Mouse (Mus musculus): Measurements from ENCODE around the gene Smg7. TPM values are rescaled to one million over a fixed set of nuclear protein-coding genes. Genes with fewer than 3 reads are reported as not detected.

Gene Smg7
- polyA plus RNA-seq, 1 experiment from 2014 or later: 23.9 TPM

GRCm38 (mm10) chr1:152798125-152798524, 104.3 kb downstream of the Smg7 start:
- Histone ChIP-seq H3K9me3 (no peaks in the 10 kb centered on the region), H3K27me3 (replicated peaks) (no peaks in the 10 kb centered on the region), H3K4me3 (replicated peaks) (no peak overlapping the region), H3K9ac (no peak overlapping the region), H3K4me2 (replicated peaks) (no peak overlapping the region), H3K36me3 (no peaks in the 10 kb centered on the region), H3K4me1 (replicated peaks) (peaks cover 3% of the 10 kb centered on the region), H3K27ac (no peak overlapping the region)
- 61% methylated on average over 9 of the region's 9 CpGs for WGBS
- ATAC-seq: no peak

DNA sequence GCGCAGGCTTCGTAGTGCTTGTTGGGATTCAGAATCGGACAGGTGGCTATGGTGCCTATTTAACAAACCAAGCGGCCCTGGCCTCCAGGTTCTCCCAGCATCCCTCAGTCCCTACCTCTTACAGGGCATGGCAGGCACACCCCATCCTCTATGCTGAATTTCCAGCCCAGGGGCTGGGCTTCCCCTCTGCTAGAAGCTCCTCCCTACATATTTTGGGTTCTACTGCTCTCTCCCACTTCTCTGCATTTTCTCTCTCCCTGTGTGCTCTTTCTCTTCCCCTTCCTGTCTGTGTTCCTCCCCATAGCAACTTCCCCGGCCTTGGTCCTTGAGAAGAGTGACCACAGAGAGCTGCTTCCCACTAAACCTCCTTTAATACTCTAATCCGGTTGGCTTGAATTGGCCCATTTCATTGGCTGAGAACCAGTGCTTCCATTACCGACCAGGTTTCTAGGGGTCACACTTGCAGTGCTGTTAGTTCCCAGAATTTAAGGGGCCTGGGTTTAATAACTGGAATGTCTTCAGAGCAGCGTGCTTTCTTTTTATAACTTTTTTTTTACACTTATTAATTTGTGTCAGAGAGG, 105.7 kb downstream of the Smg7 start:
- H3K4me2 ChIP-seq (replicated peaks): no peak overlapping the region
- no peak overlapping the region for H3K9ac ChIP-seq
- H3K27ac ChIP-seq: no peak overlapping the region
- H3K9me3 ChIP-seq: no peaks in the 10 kb centered on the region
- no peaks in the 10 kb centered on the region for H3K36me3 ChIP-seq
- H3K4me1 ChIP-seq (replicated peaks): peaks cover 3% of the 10 kb centered on the region
- no peak for ATAC-seq
- H3K4me3 ChIP-seq (replicated peaks): no peak overlapping the region
- no peaks in the 10 kb centered on the region for H3K27me3 ChIP-seq (replicated peaks)
- WGBS: 84% methylated on average over 8 of the region's 8 CpGs

- WGBS: 60% methylated on average over 8 of the region's 8 CpGs
- no peak overlapping the region for H3K4me2 ChIP-seq (replicated peaks)
- ATAC-seq: no peak
- no peaks in the 10 kb centered on the region for H3K9me3 ChIP-seq
- no peak overlapping the region for H3K27ac ChIP-seq
- no peak overlapping the region for H3K4me3 ChIP-seq (replicated peaks)
- H3K36me3 ChIP-seq: no peaks in the 10 kb centered on the region
- H3K9ac ChIP-seq: no peak overlapping the region
- H3K27me3 ChIP-seq (replicated peaks): no peaks in the 10 kb centered on the region
- H3K4me1 ChIP-seq (replicated peaks): peaks cover 11% of the 10 kb centered on the region
Observed at GRCm38 (mm10) chr1:152795688-152796255, 106.7 kb downstream of the Smg7 start.

DNA sequence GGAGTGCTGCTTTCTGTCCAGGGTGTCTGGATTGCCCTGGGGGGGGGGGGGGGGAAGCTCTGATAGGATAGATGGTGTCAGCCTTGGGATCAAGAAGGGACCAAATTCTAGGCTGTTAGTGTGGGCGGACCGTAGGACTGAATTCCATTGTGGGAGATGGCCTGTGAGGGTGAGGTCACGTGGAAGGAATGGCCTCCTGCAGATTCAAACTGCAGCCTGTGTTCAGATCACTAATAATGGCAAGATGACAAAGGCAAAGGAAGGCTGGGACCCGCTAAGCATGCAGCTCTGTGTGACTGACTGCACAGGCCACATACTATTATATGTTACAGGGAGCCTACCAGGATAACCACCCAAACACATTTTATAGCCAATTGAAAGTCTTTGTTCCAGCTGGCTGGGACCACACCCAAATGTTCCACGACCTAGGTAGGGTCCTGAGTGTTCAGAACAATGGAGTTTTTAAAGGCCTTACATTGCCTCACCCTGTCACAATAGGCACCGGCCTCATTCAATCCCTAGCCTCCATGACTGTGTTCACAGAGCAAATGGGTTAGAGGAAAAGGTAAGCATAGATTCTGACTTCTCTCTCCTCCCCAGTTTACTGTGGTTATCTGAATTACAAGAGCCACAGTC, 108.8 kb downstream of the Smg7 start:
- Histone ChIP-seq H3K9me3 (no peaks in the 10 kb centered on the region), H3K4me1 (replicated peaks) (peaks cover 14% of the 10 kb centered on the region), H3K27ac (no peak overlapping the region), H3K4me3 (replicated peaks) (no peak overlapping the region), H3K27me3 (replicated peaks) (no peaks in the 10 kb centered on the region), H3K36me3 (no peaks in the 10 kb centered on the region), H3K9ac (no peak overlapping the region), H3K4me2 (replicated peaks) (no peak overlapping the region)
- ATAC-seq: no peak
- 67% methylated on average over 6 of the region's 6 CpGs for WGBS

DNA sequence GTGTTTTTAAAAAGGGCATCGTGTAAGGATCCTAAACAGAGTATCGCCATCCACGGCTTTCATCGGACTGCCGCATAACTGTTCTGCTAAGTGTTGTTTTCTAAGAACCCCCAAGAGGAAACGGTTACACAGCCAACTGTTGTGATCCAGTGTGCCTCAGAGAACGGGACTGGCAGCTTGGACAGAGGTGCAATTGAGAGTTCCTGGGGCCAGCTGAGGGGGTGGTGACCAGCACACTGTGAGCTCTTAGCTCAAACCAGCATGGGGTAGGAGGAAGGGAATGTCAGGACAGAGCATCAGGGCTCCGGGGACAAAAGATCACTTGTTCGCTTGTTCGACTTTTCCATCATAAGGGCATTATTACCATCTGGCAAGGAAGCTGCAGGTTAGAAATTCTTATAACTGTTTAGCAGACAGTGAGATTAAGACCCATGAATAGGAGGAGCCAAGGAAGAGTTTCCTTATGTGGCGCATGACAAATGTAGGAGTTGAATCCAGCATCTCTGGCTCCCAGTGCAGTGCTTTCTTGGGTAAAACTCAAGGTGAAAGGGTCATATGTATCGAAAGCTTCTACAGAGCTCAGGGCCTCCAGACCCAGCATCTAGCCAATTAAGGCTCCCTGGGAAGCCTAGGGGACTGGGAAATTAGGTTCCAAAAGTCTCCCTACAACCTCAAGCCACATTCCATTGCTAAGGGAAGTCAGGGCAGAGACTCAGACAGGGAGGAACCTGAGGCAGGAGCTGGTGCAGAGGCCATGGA, 109.5 kb downstream of the Smg7 start:
- H3K9me3 ChIP-seq: no peaks in the 10 kb centered on the region
- no peak overlapping the region for H3K4me3 ChIP-seq (replicated peaks)
- H3K4me1 ChIP-seq (replicated peaks): peaks cover 16% of the 10 kb centered on the region
- H3K4me2 ChIP-seq (replicated peaks): no peak overlapping the region
- no peak overlapping the region for H3K9ac ChIP-seq
- no peaks in the 10 kb centered on the region for H3K27me3 ChIP-seq (replicated peaks)
- no peak for ATAC-seq
- no peak overlapping the region for H3K27ac ChIP-seq
- WGBS: 63% methylated on average over 12 of the region's 12 CpGs
- H3K36me3 ChIP-seq: no peaks in the 10 kb centered on the region

DNA sequence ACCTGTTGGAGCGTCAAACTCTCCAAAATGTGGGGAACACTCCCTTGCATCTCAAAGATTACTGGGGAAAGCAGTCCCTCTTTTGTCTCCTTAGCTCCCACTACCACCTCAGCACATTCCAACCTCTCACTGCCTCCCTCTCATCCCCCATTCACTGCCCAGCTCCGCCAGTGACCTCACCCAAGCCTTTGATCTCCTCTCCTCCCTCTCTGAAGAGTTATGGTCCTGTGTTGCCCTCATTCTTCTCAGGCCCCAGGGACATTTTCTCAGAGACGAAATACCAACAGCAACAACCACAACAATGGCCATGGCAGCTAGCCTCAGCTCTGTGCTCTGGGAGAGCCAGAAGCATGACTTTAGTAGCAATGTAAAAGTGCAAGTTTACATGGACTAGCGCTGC, 111.2 kb downstream of the Smg7 start:
- Histone ChIP-seq H3K4me1 (replicated peaks) (peaks cover 18% of the 10 kb centered on the region), H3K9ac (no peak overlapping the region), H3K9me3 (no peaks in the 10 kb centered on the region), H3K4me2 (replicated peaks) (no peak overlapping the region), H3K27me3 (replicated peaks) (no peaks in the 10 kb centered on the region), H3K36me3 (no peaks in the 10 kb centered on the region), H3K27ac (peak overlapping the region; percentile 67), H3K4me3 (replicated peaks) (no peak overlapping the region)
- 34% methylated on average over 4 of the region's 4 CpGs for WGBS
- peak; percentile 37 for ATAC-seq

DNA sequence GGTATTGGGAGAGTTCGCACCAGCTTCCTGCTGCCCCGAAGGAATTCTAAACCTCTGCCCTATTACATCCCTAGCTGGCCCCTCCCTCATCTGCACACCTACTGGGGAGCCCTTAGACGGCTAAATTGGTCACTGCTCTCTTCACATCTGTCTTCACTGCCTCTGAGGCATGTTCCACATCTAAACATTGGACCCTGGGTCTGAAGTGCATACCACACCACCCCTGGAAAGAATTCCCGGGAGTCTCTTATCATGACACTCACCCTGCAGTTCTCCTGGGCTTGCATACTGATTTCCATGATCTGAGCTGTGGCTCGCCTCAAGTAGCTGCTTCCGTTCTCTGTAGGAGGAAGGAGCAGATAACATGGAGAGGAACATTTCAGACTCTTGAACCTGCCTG, 111.6 kb downstream of the Smg7 start:
- WGBS: 9% methylated on average over 6 of the region's 6 CpGs
- H3K9ac ChIP-seq: no peak overlapping the region
- no peaks in the 10 kb centered on the region for H3K9me3 ChIP-seq
- no peak overlapping the region for H3K4me3 ChIP-seq (replicated peaks)
- H3K36me3 ChIP-seq: no peaks in the 10 kb centered on the region
- no peaks in the 10 kb centered on the region for H3K27me3 ChIP-seq (replicated peaks)
- peak overlapping the region; percentile 67 for H3K27ac ChIP-seq
- H3K4me1 ChIP-seq (replicated peaks): peaks cover 17% of the 10 kb centered on the region
- ATAC-seq: peak; percentile 86
- peak overlapping the region; percentile 30; the same call in 1 of the 2 replicates for H3K4me2 ChIP-seq (replicated peaks)

GRCm38 (mm10) chr1:152790254-152790653, 112.2 kb downstream of the Smg7 start:
- peak; percentile 70 for ATAC-seq
- 20% methylated on average over 12 of the region's 12 CpGs for WGBS

DNA sequence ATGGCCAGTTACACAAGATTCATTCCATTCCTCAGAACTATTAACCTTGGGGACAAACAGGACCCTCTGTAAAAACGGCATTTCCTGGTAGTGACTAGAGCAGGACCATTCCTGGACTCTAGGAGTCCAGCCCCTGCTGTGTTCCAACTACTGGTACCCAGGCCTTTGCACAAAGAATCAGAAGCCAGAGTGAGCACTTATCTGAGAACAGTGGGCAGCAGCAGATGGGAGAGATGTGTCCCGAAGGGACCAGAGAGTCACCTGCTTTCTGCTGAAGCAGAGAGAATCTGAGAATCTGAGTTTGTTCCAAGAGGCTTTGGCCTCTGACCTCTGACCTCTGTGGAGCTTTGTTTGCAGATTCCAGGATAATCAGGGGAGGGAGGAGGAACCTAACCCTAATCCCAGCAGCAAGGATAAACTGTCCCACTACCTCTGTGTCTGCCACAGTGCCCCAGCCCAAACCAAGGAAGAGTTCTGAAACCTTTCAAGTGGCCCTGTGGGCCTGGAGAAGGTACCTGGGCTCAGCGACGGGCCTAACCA, 114.3 kb downstream of the Smg7 start:
- H3K27me3 ChIP-seq (replicated peaks): no peaks in the 10 kb centered on the region
- no peak overlapping the region for H3K27ac ChIP-seq
- no peaks in the 10 kb centered on the region for H3K9me3 ChIP-seq
- ATAC-seq: no peak
- no peaks in the 10 kb centered on the region for H3K36me3 ChIP-seq
- WGBS: 33% methylated on average over 4 of the region's 4 CpGs
- no peak overlapping the region for H3K4me2 ChIP-seq (replicated peaks)
- no peak overlapping the region for H3K4me3 ChIP-seq (replicated peaks)
- no peak overlapping the region for H3K9ac ChIP-seq
- peaks cover 15% of the 10 kb centered on the region for H3K4me1 ChIP-seq (replicated peaks)

More at GRCm38 (mm10) chr1:152790254-152790653, 112.2 kb downstream of the Smg7 start:
- Histone ChIP-seq H3K36me3 (no peaks in the 10 kb centered on the region), H3K4me3 (replicated peaks) (no peak overlapping the region), H3K27ac (peak overlapping the region; percentile 67; the same call in 1 of the 2 replicates), H3K9me3 (no peaks in the 10 kb centered on the region), H3K9ac (no peak overlapping the region), H3K27me3 (replicated peaks) (no peaks in the 10 kb centered on the region), H3K4me2 (replicated peaks) (peak overlapping the region; percentile 30; the same call in 1 of the 2 replicates), H3K4me1 (replicated peaks) (peaks cover 15% of the 10 kb centered on the region)

Other genes with a start within 250 kb of the Smg7 start
- not detected in 2 replicates for gene Apobec4, start 152.1 kb downstream of the Smg7 start, polyA plus RNA-seq (2015; fragmentation: Nextera tagmentation; extraction: Ambion mirVana)
- gene Rgl1, start 136.3 kb downstream of the Smg7 start, polyA plus RNA-seq (2015; fragmentation: Nextera tagmentation; extraction: Ambion mirVana): 44.2 and 44.8 TPM in 2 replicates
- 327 and 358 TPM in 2 replicates for gene Arpc5, start 136.1 kb downstream of the Smg7 start, polyA plus RNA-seq (2015; fragmentation: Nextera tagmentation; extraction: Ambion mirVana)
- gene Ncf2, start 102.5 kb downstream of the Smg7 start, polyA plus RNA-seq (2015; fragmentation: Nextera tagmentation; extraction: Ambion mirVana): 8.3 and 8.8 TPM in 2 replicates
- 1.8 and 2.2 TPM in 2 replicates for gene Nmnat2, start 52.3 kb upstream of the Smg7 start, polyA plus RNA-seq (2015; fragmentation: Nextera tagmentation; extraction: Ambion mirVana)